Mouse (Mus musculus) heart, embryonic 13.5 days (tissue): ENCODE measurements at regions not wholly inside any gene's neighbourhood (a gene's known extent, or its start where the extent isn't known, plus 50 kb on each side); places are given as distances from the start of the nearest gene placed in this dataset.

Experiments
- ATAC-seq: fragments of 200-750 bp; cut with Nextera tagmentation; 2 replicates; pipeline ENCODE4 v1.8.0; 2017; ENCODE audit warnings: moderate TSS enrichment; ENCODE audit not compliant: insufficient number of reproducible peaks, low FRiP score, low TSS enrichment; ENCODE audit errors: extremely low read depth
- H3K27ac ChIP-seq: fragments of 300-500 bp; sonication (generic); replicated peaks from 2 replicates; pipeline ENCODE4 v1.5.1; 2015; ENCODE audit warnings: moderate library complexity, mild to moderate bottlenecking, inconsistent platforms
- H3K27me3 ChIP-seq: fragments of 300-500 bp; sonication (generic); replicated peaks from 2 replicates; pipeline ENCODE4 v1.6.1; 2015; ENCODE audit warnings: mild to moderate bottlenecking, inconsistent platforms
- H3K36me3 ChIP-seq: fragments of 300-500 bp; sonication (generic); 2 replicates; pipeline ENCODE4 v1.6.1; 2015; ENCODE audit warnings: mild to moderate bottlenecking, inconsistent platforms
- H3K4me1 ChIP-seq: fragments of 300-500 bp; sonication (generic); 2 replicates; pipeline ENCODE4 v1.6.1; 2015; ENCODE audit warnings: inconsistent platforms
- H3K4me2 ChIP-seq: fragments of 300-500 bp; sonication (generic); 2 replicates; pipeline ENCODE4 v1.6.1; 2015; ENCODE audit warnings: inconsistent platforms, mild to moderate bottlenecking, moderate library complexity
- H3K4me3 ChIP-seq: fragments of 300-500 bp; sonication (generic); 2 replicates; pipeline ENCODE4 v1.5.1; 2015; ENCODE audit warnings: moderate library complexity, mild to moderate bottlenecking, inconsistent platforms
- H3K9ac ChIP-seq: fragments of 300-500 bp; sonication (generic); 2 replicates; pipeline ENCODE4 v1.6.1; 2015; ENCODE audit warnings: inconsistent platforms, mild to moderate bottlenecking, moderate library complexity
- H3K9me3 ChIP-seq: fragments of 300-500 bp; sonication (generic); 2 replicates; pipeline ENCODE4 v1.6.1; 2016; ENCODE audit warnings: inconsistent platforms
- WGBS: fragments of 180-500 bp; shearing (Covaris S2); methylation state at CpG from one replicate; pipeline ENCODE4 v1.1.7; 2015; ENCODE audit warnings: mixed read lengths; 5-methylcytosine and 5-hydroxymethylcytosine counted together

GRCm38 (mm10) chr12:29164701-29165100 lies 363.5 kb upstream of the Myt1l start:
- Histone ChIP-seq H3K27me3 (no peaks in the 10 kb centered on the region), H3K9ac (no peak overlapping the region), H3K4me2 (no peak overlapping the region), H3K27ac (no peak overlapping the region), H3K9me3 (no peaks in the 10 kb centered on the region), H3K36me3 (no peaks in the 10 kb centered on the region), H3K4me1 (no peaks in the 10 kb centered on the region), H3K4me3 (no peak overlapping the region)
- ATAC-seq, result no peak
- 72% methylated on average over 2 of the region's 2 CpGs for whole genome bisulfite sequencing

GRCm38 (mm10) chr12:29166316-29166715 lies 361.9 kb upstream of the Myt1l start:
- ATAC-seq, result no peak
- H3K4me3 ChIP-seq, result no peak overlapping the region
- H3K27ac ChIP-seq, result no peak overlapping the region
- no peaks in the 10 kb centered on the region for H3K4me1 ChIP-seq
- WGBS, result 44% methylated on average over 2 of the region's 2 CpGs
- no peaks in the 10 kb centered on the region for H3K27me3 ChIP-seq
- H3K9me3 ChIP-seq, result no peaks in the 10 kb centered on the region
- H3K4me2 ChIP-seq, result no peak overlapping the region
- H3K36me3 ChIP-seq, result no peaks in the 10 kb centered on the region
- no peak overlapping the region for H3K9ac ChIP-seq

- Histone ChIP-seq H3K27ac (no peak overlapping the region), H3K27me3 (no peaks in the 10 kb centered on the region), H3K9ac (no peak overlapping the region), H3K36me3 (no peaks in the 10 kb centered on the region), H3K4me2 (no peak overlapping the region), H3K4me3 (no peak overlapping the region), H3K4me1 (no peaks in the 10 kb centered on the region), H3K9me3 (no peaks in the 10 kb centered on the region)
- 50% methylated on average over 6 of the region's 6 CpGs for whole genome bisulfite sequencing
- ATAC-seq, result no peak
Observed at GRCm38 (mm10) chr12:29167922-29168321, 360.3 kb upstream of the Myt1l start.

- H3K4me3 ChIP-seq, result no peak overlapping the region
- H3K4me2 ChIP-seq, result no peak overlapping the region
- no peak for ATAC-seq
- no peak overlapping the region for H3K9ac ChIP-seq
- H3K27ac ChIP-seq, result no peak overlapping the region
- H3K27me3 ChIP-seq, result no peaks in the 10 kb centered on the region
- WGBS, result 62% methylated on average over 10 of the region's 10 CpGs
- no peaks in the 10 kb centered on the region for H3K36me3 ChIP-seq
- H3K4me1 ChIP-seq, result no peaks in the 10 kb centered on the region
- H3K9me3 ChIP-seq, result no peaks in the 10 kb centered on the region
Observed at GRCm38 (mm10) chr12:29175698-29176440, 352.3 kb upstream of the Myt1l start.

- ATAC-seq, result no peak
Observed at GRCm38 (mm10) chr12:29177145-29177544, 351.0 kb upstream of the Myt1l start.

GRCm38 (mm10) chr12:29178168-29178895 lies 349.9 kb upstream of the Myt1l start:
- no peak overlapping the region for H3K27ac ChIP-seq
- 45% methylated on average over 14 of the region's 14 CpGs for WGBS
- no peak overlapping the region for H3K9ac ChIP-seq
- ATAC-seq, result no peak
- H3K9me3 ChIP-seq, result no peaks in the 10 kb centered on the region
- no peaks in the 10 kb centered on the region for H3K4me1 ChIP-seq
- H3K4me3 ChIP-seq, result no peak overlapping the region
- no peak overlapping the region for H3K4me2 ChIP-seq
- no peaks in the 10 kb centered on the region for H3K27me3 ChIP-seq
- no peaks in the 10 kb centered on the region for H3K36me3 ChIP-seq

More at GRCm38 (mm10) chr12:29177145-29177544, 351.0 kb upstream of the Myt1l start:
- Histone ChIP-seq H3K27ac (no peak overlapping the region), H3K27me3 (no peaks in the 10 kb centered on the region), H3K36me3 (no peaks in the 10 kb centered on the region), H3K4me3 (no peak overlapping the region), H3K4me2 (no peak overlapping the region), H3K9ac (no peak overlapping the region), H3K4me1 (no peaks in the 10 kb centered on the region), H3K9me3 (no peaks in the 10 kb centered on the region)
- 79% methylated on average over 12 of the region's 12 CpGs for WGBS

GRCm38 (mm10) chr12:29179405-29179804 lies 348.8 kb upstream of the Myt1l start:
- no peak for ATAC-seq
- no peak overlapping the region for H3K4me3 ChIP-seq
- H3K36me3 ChIP-seq, result no peaks in the 10 kb centered on the region
- WGBS, result 70% methylated on average over 2 of the region's 2 CpGs
- no peak overlapping the region for H3K9ac ChIP-seq
- no peaks in the 10 kb centered on the region for H3K4me1 ChIP-seq
- no peaks in the 10 kb centered on the region for H3K9me3 ChIP-seq
- H3K27me3 ChIP-seq, result no peaks in the 10 kb centered on the region
- H3K4me2 ChIP-seq, result no peak overlapping the region
- no peak overlapping the region for H3K27ac ChIP-seq

- no peak overlapping the region for H3K27ac ChIP-seq
Observed at GRCm38 (mm10) chr12:29180576-29180975, 347.6 kb upstream of the Myt1l start.

GRCm38 (mm10) chr12:29187619-29188018 lies 340.6 kb upstream of the Myt1l start:
- Histone ChIP-seq H3K4me3 (no peak overlapping the region), H3K9me3 (no peaks in the 10 kb centered on the region), H3K9ac (no peak overlapping the region), H3K4me2 (no peak overlapping the region), H3K36me3 (no peaks in the 10 kb centered on the region), H3K27me3 (no peaks in the 10 kb centered on the region), H3K27ac (no peak overlapping the region), H3K4me1 (no peaks in the 10 kb centered on the region)
- no peak for ATAC-seq
- 56% methylated on average over 4 of the region's 4 CpGs for WGBS

More at GRCm38 (mm10) chr12:29180576-29180975, 347.6 kb upstream of the Myt1l start:
- Histone ChIP-seq H3K9me3 (no peaks in the 10 kb centered on the region), H3K4me1 (no peaks in the 10 kb centered on the region), H3K9ac (no peak overlapping the region), H3K4me3 (no peak overlapping the region), H3K36me3 (no peaks in the 10 kb centered on the region), H3K27me3 (no peaks in the 10 kb centered on the region), H3K4me2 (no peak overlapping the region)
- 74% methylated on average over 1 of the region's 1 CpGs for WGBS
- ATAC-seq, result no peak

GRCm38 (mm10) chr12:29192391-29192790 lies 335.8 kb upstream of the Myt1l start:
- Histone ChIP-seq H3K9ac (no peak overlapping the region), H3K27ac (no peak overlapping the region), H3K27me3 (no peaks in the 10 kb centered on the region), H3K4me1 (no peaks in the 10 kb centered on the region), H3K4me2 (no peak overlapping the region), H3K4me3 (no peak overlapping the region), H3K36me3 (no peaks in the 10 kb centered on the region), H3K9me3 (no peaks in the 10 kb centered on the region)
- ATAC-seq, result no peak
- WGBS, result 78% methylated on average over 3 of the region's 3 CpGs

- Histone ChIP-seq H3K27me3 (no peaks in the 10 kb centered on the region), H3K36me3 (no peaks in the 10 kb centered on the region), H3K9me3 (no peaks in the 10 kb centered on the region), H3K27ac (no peak overlapping the region), H3K4me1 (no peaks in the 10 kb centered on the region), H3K4me3 (no peak overlapping the region), H3K4me2 (no peak overlapping the region), H3K9ac (no peak overlapping the region)
- 51% methylated on average over 3 of the region's 3 CpGs for WGBS
- no peak for ATAC-seq
Observed at GRCm38 (mm10) chr12:29211946-29212345, 316.2 kb upstream of the Myt1l start.

- no peak overlapping the region for H3K4me3 ChIP-seq
- H3K4me1 ChIP-seq, result no peaks in the 10 kb centered on the region
- no peak overlapping the region for H3K4me2 ChIP-seq
- no peaks in the 10 kb centered on the region for H3K27me3 ChIP-seq
- no peak overlapping the region for H3K9ac ChIP-seq
- H3K9me3 ChIP-seq, result no peaks in the 10 kb centered on the region
- no peak overlapping the region for H3K27ac ChIP-seq
- H3K36me3 ChIP-seq, result no peaks in the 10 kb centered on the region
- WGBS, result 70% methylated on average over 1 of the region's 1 CpGs
- no peak for ATAC-seq
Observed at GRCm38 (mm10) chr12:29213625-29214024, 314.6 kb upstream of the Myt1l start.
